Mouse (Mus musculus) lung, postnatal 0 days (tissue): ENCODE measurements around the gene Tlr12.

ENCODE experiments used
- CTCF ChIP-seq: IDR thresholded peaks from 2 replicates; pipeline ENCODE4 v1.5.1; 2016; ENCODE audit warnings: antibody characterized with exemption, mild to moderate bottlenecking
- EP300 ChIP-seq: IDR thresholded peaks from 2 replicates; pipeline ENCODE4 v1.6.1; 2016; ENCODE audit warnings: antibody characterized with exemption, mild to moderate bottlenecking, control low read depth

DNA sequence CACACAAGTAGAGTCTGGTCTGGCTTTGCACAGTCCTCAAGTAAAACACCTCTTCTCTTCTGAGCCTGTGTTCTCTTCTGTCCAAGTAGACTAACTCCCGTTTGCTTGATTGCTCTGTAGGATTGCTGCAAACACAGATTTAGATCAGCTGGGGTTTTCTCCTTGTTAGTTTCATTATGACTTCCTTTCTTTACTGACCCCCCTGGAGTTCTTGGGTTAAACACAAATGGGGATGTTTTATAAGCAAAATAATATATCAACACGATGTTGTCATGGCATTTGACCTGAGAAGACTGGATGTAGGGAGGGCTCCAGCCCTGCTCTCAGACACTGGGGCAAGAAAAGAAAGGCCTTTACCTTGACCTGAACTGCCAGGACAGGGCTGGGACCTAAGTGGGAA is 544 bp upstream of the Tlr12 start:
- TF ChIP-seq CTCF, result no peak
- TF ChIP-seq EP300, result no peak
